Mouse (Mus musculus) NIH3T3 (cell line): Measurements from ENCODE around the gene Erg.

Experiments used
- DNase-seq: peaks from one replicate; pipeline ENCODE4 v3.0.0-alpha.2; 2012; ENCODE audit warnings: low read depth

The Erg gene

GRCm38 (mm10) chr16:95487606-95488351 is 98.6 kb downstream of the Erg start:
- DNase-seq: no peak

- no peak for DNase-seq
Observed at GRCm38 (mm10) chr16:95481176-95481575, 105.2 kb downstream of the Erg start.

DNA sequence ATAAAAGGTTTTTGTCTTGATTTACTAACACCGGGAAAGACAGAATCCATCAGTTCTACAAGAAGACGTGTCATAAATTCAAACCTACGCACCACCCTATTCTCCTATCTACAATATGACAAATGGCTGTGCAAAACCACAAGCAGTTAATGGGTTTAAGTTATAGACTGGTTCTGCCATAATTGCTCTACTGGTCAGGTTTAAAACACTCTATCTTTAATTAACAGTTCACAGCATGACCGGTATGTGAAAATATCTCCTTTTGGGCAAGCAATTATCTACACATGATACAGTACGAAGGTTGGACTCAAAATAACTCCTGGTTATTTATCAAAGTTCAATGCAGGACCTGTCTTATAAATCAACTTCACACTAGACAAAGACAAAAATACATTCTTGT is 107.8 kb downstream of the Erg start:
- DNase-seq: no peak

DNA sequence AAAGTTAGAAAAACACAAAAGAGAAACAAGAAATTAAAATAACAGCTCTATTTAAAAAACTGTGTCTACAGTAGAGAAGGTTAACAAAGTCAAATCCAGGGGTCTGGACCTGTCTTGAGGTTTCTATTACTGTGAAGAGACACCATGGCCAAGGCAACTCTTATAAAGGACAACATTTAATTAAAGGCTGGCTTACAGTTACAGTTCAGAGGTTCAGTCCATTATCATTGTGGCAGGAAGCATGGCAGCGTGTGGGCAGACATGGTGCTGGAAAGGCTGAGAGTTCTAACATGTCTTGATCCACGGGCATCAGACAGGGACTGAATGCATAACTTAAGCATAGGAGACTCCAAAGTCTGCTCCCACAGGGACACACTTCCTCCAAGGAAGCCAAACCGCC is 111.4 kb downstream of the Erg start:
- DNase-seq: no peak

GRCm38 (mm10) chr16:95473946-95474345 is 112.4 kb downstream of the Erg start:
- no peak for DNase-seq

GRCm38 (mm10) chr16:95472771-95473170 is 113.6 kb downstream of the Erg start:
- no peak for DNase-seq

GRCm38 (mm10) chr16:95469262-95470139 is 116.9 kb downstream of the Erg start:
- peak; percentile 31 for DNase-seq

DNA sequence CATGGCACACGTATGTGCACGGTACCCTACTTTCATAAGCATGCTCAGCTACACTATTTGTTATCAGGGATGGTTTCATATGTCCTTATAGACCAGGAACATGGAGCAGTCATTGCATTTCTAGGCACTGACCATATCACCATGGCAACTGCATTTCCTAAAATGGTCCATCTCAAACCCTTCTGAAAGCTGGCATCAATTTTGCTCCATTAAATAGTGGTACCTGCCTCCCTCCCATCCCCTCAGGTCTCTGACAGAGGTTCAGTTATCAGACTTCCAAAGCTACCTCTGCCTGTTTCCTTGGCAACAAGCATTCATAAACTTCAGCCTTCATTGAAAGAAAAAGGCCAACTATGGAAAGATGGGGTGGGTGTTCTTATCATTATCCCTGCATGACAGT is 118.5 kb downstream of the Erg start:
- no peak for DNase-seq

DNA sequence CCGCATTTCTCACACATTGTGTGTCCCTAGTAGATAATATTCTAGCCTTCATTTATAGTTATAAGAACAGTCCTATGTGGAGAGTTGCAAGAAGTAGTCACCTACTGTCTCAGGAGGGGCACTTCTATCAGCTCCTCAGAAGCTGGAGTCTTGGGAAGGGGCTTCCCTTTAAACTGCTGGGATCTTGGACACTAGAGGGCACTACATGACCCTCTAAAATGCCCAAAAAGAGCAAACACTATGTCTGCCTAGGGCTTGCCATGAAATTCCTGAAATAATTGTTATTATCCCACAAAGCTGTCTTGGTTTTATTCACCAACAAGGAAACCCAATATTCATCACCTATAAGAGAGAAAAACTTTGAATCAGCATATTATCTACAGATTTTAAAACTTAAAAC is 119.8 kb downstream of the Erg start:
- peak; percentile 73 for DNase-seq

GRCm38 (mm10) chr16:95464609-95465008 is 121.8 kb downstream of the Erg start:
- DNase-seq: no peak

- DNase-seq: peak; percentile 31
Observed at GRCm38 (mm10) chr16:95463796-95464195, 122.6 kb downstream of the Erg start.

GRCm38 (mm10) chr16:95461941-95462340 is 124.5 kb downstream of the Erg start:
- no peak for DNase-seq

- DNase-seq: no peak
Observed at GRCm38 (mm10) chr16:95460336-95460735, 126.1 kb downstream of the Erg start.

- no peak for DNase-seq
Observed at GRCm38 (mm10) chr16:95459325-95459691, 127.1 kb downstream of the Erg start.

- no peak for DNase-seq
Observed at GRCm38 (mm10) chr16:95458590-95459324, 127.6 kb downstream of the Erg start.

GRCm38 (mm10) chr16:95457006-95457405 is 129.4 kb downstream of the Erg start:
- no peak for DNase-seq

GRCm38 (mm10) chr16:95455896-95456295 is 130.5 kb downstream of the Erg start:
- no peak for DNase-seq

- DNase-seq: no peak
Observed at GRCm38 (mm10) chr16:95455461-95455860, 130.9 kb downstream of the Erg start.

GRCm38 (mm10) chr16:95452411-95452810 is 134.0 kb downstream of the Erg start:
- no peak for DNase-seq

DNA sequence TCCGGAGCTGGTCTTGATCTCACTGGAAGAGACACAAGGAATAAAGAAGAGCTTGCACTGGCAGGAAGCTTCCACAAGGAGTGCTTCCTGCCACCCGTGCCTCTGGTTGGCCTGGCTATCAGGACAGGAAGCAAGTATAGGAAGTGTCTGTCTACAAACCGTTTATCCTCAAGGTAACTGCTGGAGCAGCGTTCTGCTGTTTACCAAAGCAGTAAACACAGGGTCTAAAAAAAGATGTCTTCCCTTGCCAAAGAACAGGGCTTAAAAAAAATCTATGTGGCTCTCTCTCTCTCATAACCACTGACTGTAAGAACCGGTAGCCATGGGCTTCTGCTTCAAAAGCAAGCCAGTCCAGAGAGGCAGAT is 137.1 kb downstream of the Erg start:
- DNase-seq: no peak

- DNase-seq: no peak
Observed at GRCm38 (mm10) chr16:95448643-95449360, 137.6 kb downstream of the Erg start.

- peak; percentile 32 for DNase-seq
Observed at GRCm38 (mm10) chr16:95447896-95448295, 138.5 kb downstream of the Erg start.
